Mouse (Mus musculus) myocyte (in vitro differentiated cells): ENCODE data around the gene Fam219a.

ENCODE experiments used
- CEBPB ChIP-seq: IDR thresholded peaks from 2 replicates; pipeline ENCODE4 v1.6.1; 2011; ENCODE audit warnings: mild to moderate bottlenecking, moderate library complexity; ENCODE audit not compliant: poor library complexity, insufficient read depth, severe bottlenecking
- E2F4 ChIP-seq: IDR thresholded peaks from one replicate; pipeline ENCODE4 v1.6.1; 2011; ENCODE audit warnings: mild to moderate bottlenecking, control low read depth, moderate library complexity; ENCODE audit not compliant: insufficient read depth
- MAX ChIP-seq: IDR thresholded peaks from one replicate; pipeline ENCODE4 v1.6.1; 2011; ENCODE audit warnings: low read depth, mild to moderate bottlenecking, control low read depth
- MYOD1 ChIP-seq, 3 experiments: IDR thresholded peaks; one replicate each; pipeline ENCODE4 v1.6.1; 2011; ENCODE audit warnings: control low read depth in 2 of 3, low read depth in 2 of 3, mild to moderate bottlenecking in 2 of 3, moderate library complexity in 1 of 3; ENCODE audit not compliant: insufficient read length in 2 of 3, control insufficient read depth in 1 of 3
- MYOG ChIP-seq, 3 experiments: IDR thresholded peaks; one replicate each; pipeline ENCODE4 v1.6.1; 2011; ENCODE audit warnings: control low read depth in 2 of 3, low read depth in 2 of 3, mild to moderate bottlenecking in 2 of 3; ENCODE audit not compliant: insufficient read length in 2 of 3, control insufficient read depth in 1 of 3, insufficient read depth in 1 of 3
- POLR2A ChIP-seq: IDR thresholded peaks from one replicate; pipeline ENCODE4 v1.6.1; 2011; ENCODE audit warnings: low read depth, mild to moderate bottlenecking, control low read depth, moderate library complexity; ENCODE audit not compliant: insufficient read length
- POLR2AphosphoS2 ChIP-seq: IDR thresholded peaks from one replicate; pipeline ENCODE4 v1.6.1; 2011; ENCODE audit warnings: low read depth, control low read depth; ENCODE audit not compliant: insufficient read length
- REST ChIP-seq: IDR thresholded peaks from one replicate; pipeline ENCODE4 v1.6.1; 2011; ENCODE audit warnings: mild to moderate bottlenecking, control low read depth, moderate library complexity; ENCODE audit not compliant: insufficient read depth, insufficient read length
- SRF ChIP-seq: IDR thresholded peaks from one replicate; pipeline ENCODE4 v1.6.1; 2011; ENCODE audit warnings: low read depth; ENCODE audit not compliant: control insufficient read depth, insufficient read length
- TCF12 ChIP-seq: IDR thresholded peaks from one replicate; pipeline ENCODE4 v1.6.1; 2011; ENCODE audit warnings: mild to moderate bottlenecking, control low read depth; ENCODE audit not compliant: poor library complexity, insufficient read depth, severe bottlenecking
- TCF3 ChIP-seq: IDR thresholded peaks from one replicate; pipeline ENCODE4 v1.6.1; 2011; ENCODE audit warnings: low read depth, control low read depth; ENCODE audit not compliant: insufficient read length
- USF1 ChIP-seq: IDR thresholded peaks from one replicate; pipeline ENCODE4 v1.6.1; 2011; ENCODE audit warnings: low read depth, mild to moderate bottlenecking, control low read depth, moderate library complexity

DNA sequence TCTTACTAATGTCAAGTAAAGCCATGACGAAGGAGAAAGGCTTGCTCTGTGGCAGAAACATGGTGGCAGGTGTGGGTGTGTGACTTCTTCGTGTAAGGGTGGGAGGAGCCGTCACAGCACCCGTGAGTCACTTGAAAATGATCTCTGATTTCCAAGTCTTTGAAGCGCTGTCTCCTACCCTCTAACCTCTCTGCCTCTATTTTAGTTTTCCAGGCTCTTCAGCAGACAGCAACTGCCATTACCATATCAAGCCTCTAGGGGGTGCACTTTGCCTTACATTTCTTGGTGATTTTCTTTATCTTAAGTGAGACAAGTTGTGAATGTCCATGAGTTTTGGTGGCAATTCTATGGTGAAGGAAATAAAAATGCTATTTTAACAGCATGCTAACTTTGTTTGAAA lies 46.5 kb downstream of the Fam219a start:
- TF ChIP-seq POLR2A (no peak), USF1 (no peak), E2F4 (no peak), MYOG (IDR thresholded peaks at IDR 0.05; ENCODE audit: control insufficient read depth in 1 of 3, insufficient read depth in 1 of 3, insufficient read length in 2 of 3, low read depth in 2 of 3) (no peak), MAX (no peak), POLR2AphosphoS2 (no peak), TCF12 (no peak), MYOD1 (IDR thresholded peaks at IDR 0.05; ENCODE audit: control insufficient read depth in 1 of 3, insufficient read length in 2 of 3, low read depth in 2 of 3) (no peak), CEBPB (no peak), TCF3 (no peak), SRF (no peak), REST (no peak)
